10 mouse cellular contexts compared by ENCODE assay signal in genomic region chr6:94592710-94593109, GRCm38 (mm10).
DNase-seq lines count a peak whose midpoint lies in the region; ATAC-seq and TF ChIP-seq lines count a peak whose summit lies in the region.
"Had no signal": no experiment of that assay in that cellular context is flagged by ENCODE, and none has a peak within 500 bp of the region (broad histone marks: within the 10 kb centered on the region; RNA-seq: fewer than 3 reads in every experiment).

No protein-coding gene starts in this region.

- H3K27me3 ChIP-seq in liver, embryonic 11.5 days (replicated peaks; ENCODE audit: control insufficient read depth, insufficient read depth, low read length) = no peaks in the 10 kb centered on the region
- no peaks in the 10 kb centered on the region for H3K27me3 ChIP-seq in embryonic facial prominence, embryonic 11.5 days (ENCODE audit: control insufficient read depth, insufficient read depth, low read length)
- H3K27me3 ChIP-seq in heart, embryonic 16.5 days (ENCODE audit: control insufficient read depth, insufficient read depth, low read length) = no peaks in the 10 kb centered on the region
- H3K27me3 ChIP-seq in midbrain, postnatal 0 days (ENCODE audit: insufficient read depth, low read length) = no peaks in the 10 kb centered on the region

- no peak overlapping the region for H3K9ac ChIP-seq in liver, embryonic 11.5 days (ENCODE audit: low read depth, low read length)
- H3K9ac ChIP-seq in embryonic facial prominence, embryonic 11.5 days (replicated peaks; ENCODE audit: low read length) = no peak overlapping the region
- H3K9ac ChIP-seq in heart, embryonic 16.5 days (ENCODE audit: low read length) = peak overlapping the region; percentile 49; the same call in 1 of the 2 replicates
- H3K9ac ChIP-seq in midbrain, postnatal 0 days (replicated peaks; ENCODE audit: low read length, poor library complexity, severe bottlenecking) = no peak overlapping the region

- no peaks in the 10 kb centered on the region for H3K36me3 ChIP-seq in liver, embryonic 11.5 days (ENCODE audit: control insufficient read depth, insufficient read depth, low read length)
- no peaks in the 10 kb centered on the region for H3K36me3 ChIP-seq in embryonic facial prominence, embryonic 11.5 days (replicated peaks; ENCODE audit: control insufficient read depth, insufficient read depth, low read depth, low read length)
- H3K36me3 ChIP-seq in heart, embryonic 16.5 days (ENCODE audit: control insufficient read depth, insufficient read depth) = no peaks in the 10 kb centered on the region
- H3K36me3 ChIP-seq in midbrain, postnatal 0 days (ENCODE audit: insufficient read depth, low read length) = no peaks in the 10 kb centered on the region

- 0 out of 2 replicates have a peak, but pooled peaks cover 3% of the 10 kb centered on the region for H3K4me1 ChIP-seq in liver, embryonic 11.5 days (replicated peaks; ENCODE audit: control insufficient read depth, insufficient read depth, low read length)
- peaks cover 2% of the 10 kb centered on the region; the same call in 1 of the 2 replicates for H3K4me1 ChIP-seq in embryonic facial prominence, embryonic 11.5 days (ENCODE audit: control insufficient read depth, insufficient read depth, low read length)
- peaks cover 43% of the 10 kb centered on the region for H3K4me1 ChIP-seq in heart, embryonic 16.5 days (ENCODE audit: control insufficient read depth, insufficient read depth, low read length)
- H3K4me1 ChIP-seq in midbrain, postnatal 0 days (ENCODE audit: insufficient read depth, low read length) = no peaks in the 10 kb centered on the region; the same call in 1 of the 2 replicates

- WGBS in liver, embryonic 11.5 days = 39% methylated on average over 4 of the region's 4 CpGs
- 18% methylated on average over 4 of the region's 4 CpGs for WGBS in embryonic facial prominence, embryonic 11.5 days
- 7% methylated on average over 4 of the region's 4 CpGs for WGBS in heart, embryonic 16.5 days
- WGBS in midbrain, postnatal 0 days = 17% methylated on average over 4 of the region's 4 CpGs

- H3K4me3 ChIP-seq in liver, embryonic 11.5 days (ENCODE audit: low read depth, low read length) = no peak overlapping the region
- no peak overlapping the region for H3K4me3 ChIP-seq in embryonic facial prominence, embryonic 11.5 days (ENCODE audit: low read depth, low read length)
- peak overlapping the region; percentile 22 for H3K4me3 ChIP-seq in heart, embryonic 16.5 days (ENCODE audit: low read length)
- H3K4me3 ChIP-seq in midbrain, postnatal 0 days (ENCODE audit: low read depth, low read length) = no peak overlapping the region

- no peak overlapping the region for H3K27ac ChIP-seq in liver, embryonic 11.5 days (ENCODE audit: low read depth, low read length)
- H3K27ac ChIP-seq in embryonic facial prominence, embryonic 11.5 days (replicated peaks; ENCODE audit: low read depth, low read length) = no peak overlapping the region
- H3K27ac ChIP-seq in heart, embryonic 16.5 days (ENCODE audit: low read length) = peak overlapping the region; percentile 85
- H3K27ac ChIP-seq in midbrain, postnatal 0 days (ENCODE audit: low read depth, low read length) = no peak overlapping the region

- 0 out of 2 replicates have a peak, but pooled peaks have one; percentile 18 for ATAC-seq in liver, embryonic 11.5 days (replicated peaks; ENCODE audit: low FRiP score)
- ATAC-seq in embryonic facial prominence, embryonic 11.5 days (replicated peaks; ENCODE audit: insufficient number of reproducible peaks, low FRiP score, low TSS enrichment, low read depth) = peak; percentile 54; the same call in 1 of the 2 replicates
- ATAC-seq in heart, embryonic 16.5 days (replicated peaks; ENCODE audit: extremely low read depth, insufficient read depth, low FRiP score) = no peak
- peak; percentile 54; the same call in 1 of the 2 replicates for ATAC-seq in midbrain, postnatal 0 days (ENCODE audit: low FRiP score)

- no peaks in the 10 kb centered on the region for H3K9me3 ChIP-seq in liver, embryonic 11.5 days (ENCODE audit: control insufficient read depth, low read length)
- no peaks in the 10 kb centered on the region for H3K9me3 ChIP-seq in embryonic facial prominence, embryonic 11.5 days (replicated peaks; ENCODE audit: control insufficient read depth, low read length)
- no peaks in the 10 kb centered on the region for H3K9me3 ChIP-seq in heart, embryonic 16.5 days (replicated peaks; ENCODE audit: control insufficient read depth, low read length)
- no peaks in the 10 kb centered on the region for H3K9me3 ChIP-seq in midbrain, postnatal 0 days (ENCODE audit: low read length)

- peak; percentile 28 for DNase-seq in liver, embryonic 11.5 days (ENCODE audit: low spot score)
- DNase-seq in liver = no peak
- DNase-seq in embryonic facial prominence, embryonic 11.5 days (ENCODE audit: low spot score) = peak; percentile 34
- DNase-seq in midbrain, postnatal 0 days (ENCODE audit: low spot score) = peak; percentile 49
- no peak for DNase-seq in gastrocnemius, postnatal 25 days
- DNase-seq in gastrocnemius, adult 18-20 months (ENCODE audit: low spot score) = no peak
- DNase-seq in urinary bladder, adult 18-20 months (ENCODE audit: low spot score in 2 of 2) = no peak
- DNase-seq: cerebellum, postnatal 10 days; right cerebral cortex, adult 18-20 months had no signal

- no peak for TF ChIP-seq CTCF in midbrain, postnatal 0 days (IDR thresholded peaks at IDR 0.05)

- H3K4me2 ChIP-seq in liver, embryonic 11.5 days = no peak overlapping the region
- no peak overlapping the region for H3K4me2 ChIP-seq in embryonic facial prominence, embryonic 11.5 days (ENCODE audit: low read depth, low read length)
- peak overlapping the region; percentile 64 for H3K4me2 ChIP-seq in heart, embryonic 16.5 days (ENCODE audit: low read depth, low read length)
- no peak overlapping the region for H3K4me2 ChIP-seq in midbrain, postnatal 0 days (ENCODE audit: low read depth, low read length, poor library complexity, severe bottlenecking)

Comparison
In these comparisons a context has a peak if more than half of its experiments do, and no peak if none do; other contexts are left out.
1. DNase-seq: peak in liver, embryonic 11.5 days (single experiment), embryonic facial prominence, embryonic 11.5 days (single experiment) and midbrain, postnatal 0 days (single experiment); none in liver (single experiment), gastrocnemius, postnatal 25 days (single experiment), gastrocnemius, adult 18-20 months (single experiment) and urinary bladder, adult 18-20 months (0 of 2).